Mouse (Mus musculus) kidney, adult 2 months (tissue): Measurements from ENCODE around the gene Abce1.

Experiments used
- CTCF ChIP-seq: fragments of 200-500 bp; conservative IDR thresholded peaks from 2 replicates; pipeline ENCODE4 v1.5.1; 2011; ENCODE audit warnings: low read depth, mild to moderate bottlenecking, control low read depth, low read length, moderate library complexity, mixed read lengths; ENCODE audit not compliant: insufficient read depth, insufficient read length
- POLR2A ChIP-seq: fragments of 200-500 bp; IDR thresholded peaks from one replicate; pipeline ENCODE4 v1.6.1; 2011; ENCODE audit warnings: low read depth, low read length, control low read depth

DNA sequence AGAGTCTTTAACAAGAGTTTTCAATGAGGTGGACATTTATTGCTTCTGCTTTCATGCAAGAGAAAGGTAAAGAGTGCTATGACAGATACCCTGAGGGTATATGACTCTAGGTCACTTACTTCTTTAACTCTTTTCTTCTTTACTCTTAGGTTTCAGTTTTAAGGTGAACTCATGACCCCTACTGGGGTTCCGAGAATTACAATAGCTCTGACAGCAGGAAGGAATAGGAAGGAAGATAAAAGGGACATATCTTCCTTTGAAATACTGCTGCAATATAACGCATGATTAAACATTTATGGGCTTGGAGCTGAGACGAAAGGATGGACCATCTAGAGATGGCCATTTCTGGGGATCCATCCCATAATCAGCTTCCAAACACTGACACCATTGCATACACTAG is 13.0 kb upstream of the Abce1 start:
- TF ChIP-seq CTCF (no peak), POLR2A (no peak)
